Mouse (Mus musculus): ENCODE data around the gene Olfr325.
"Not testable (repeated sequence)": the region's sequence is repeated elsewhere in the genome, so short reads cannot be mapped to it uniquely, and the experiment has no call there.

The Olfr325 gene

DNA sequence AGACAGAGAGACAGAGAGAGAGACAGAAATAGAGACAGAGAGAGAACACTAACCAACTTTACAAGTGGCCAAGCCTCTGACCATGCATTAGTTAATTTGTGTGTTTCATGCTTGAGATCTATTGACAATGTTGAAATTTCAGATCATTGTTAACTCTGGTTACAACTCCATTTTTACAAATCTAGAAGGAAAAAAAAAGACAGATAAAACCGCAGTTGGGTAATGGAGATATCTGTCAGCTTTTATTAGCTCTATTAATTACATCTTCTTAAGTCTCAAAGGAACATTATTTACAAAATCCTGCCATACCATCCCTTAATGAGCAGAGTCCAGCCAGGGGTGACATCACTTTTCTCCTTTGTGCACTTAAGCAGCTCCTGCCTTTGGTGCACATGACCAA lies at the start of gene Olfr325:
TSS of gene Olfr325 (plus strand) at position 301 of the 400 bp plus-strand sequence.
- DNase-seq (ENCODE audit: low read depth, low spot score), result no peak

DNA sequence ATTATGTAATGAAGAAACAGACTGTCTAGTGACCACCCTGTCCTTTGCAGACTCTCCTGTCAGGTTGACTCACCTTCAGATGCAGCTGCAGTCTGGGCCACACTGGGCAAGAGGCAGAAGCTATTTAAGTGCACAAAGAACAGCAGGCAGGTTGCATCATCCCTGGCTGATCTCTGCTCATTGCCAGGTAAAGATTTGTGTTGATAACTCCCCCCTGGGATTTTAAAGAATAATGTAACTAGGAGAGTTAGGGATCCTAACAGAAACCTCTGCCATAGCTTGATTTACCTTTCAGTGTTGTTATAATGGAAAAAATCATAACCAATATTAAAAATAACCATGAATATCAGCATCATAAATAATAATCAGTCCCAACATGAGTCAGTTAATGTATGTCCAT lies 42.8 kb upstream of the Olfr325 start, which contains the start of gene Olfr330:
TSS of gene Olfr330 (minus strand) at position 101 of the 400 bp plus-strand sequence.
- not testable (repeated sequence) for DNase-seq (ENCODE audit: low read depth, low spot score)

DNA sequence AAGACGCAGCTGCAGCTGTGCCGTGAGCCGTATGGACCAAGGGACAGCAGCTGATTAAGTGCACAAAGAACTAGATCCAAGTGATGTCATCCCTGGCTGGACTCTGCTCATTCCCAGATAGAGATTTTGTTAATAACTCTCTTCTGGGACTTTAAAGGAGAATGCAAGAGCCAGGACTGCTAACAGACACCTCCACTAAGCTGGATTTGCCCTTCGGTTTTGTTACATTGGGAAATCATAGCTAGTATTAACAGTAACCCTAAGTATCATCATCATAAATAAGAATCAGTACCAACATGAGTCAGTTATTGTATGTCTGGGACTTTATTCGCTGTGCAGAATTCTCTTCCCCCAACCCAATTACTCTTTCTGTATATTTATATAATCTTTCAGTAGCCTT lies 31.2 kb upstream of the Olfr325 start, which contains the start of gene Olfr329-ps:
TSS of gene Olfr329-ps (minus strand) at position 101 of the 400 bp plus-strand sequence.
- peak; percentile 0 for DNase-seq (ENCODE audit: low read depth, low spot score)

DNA sequence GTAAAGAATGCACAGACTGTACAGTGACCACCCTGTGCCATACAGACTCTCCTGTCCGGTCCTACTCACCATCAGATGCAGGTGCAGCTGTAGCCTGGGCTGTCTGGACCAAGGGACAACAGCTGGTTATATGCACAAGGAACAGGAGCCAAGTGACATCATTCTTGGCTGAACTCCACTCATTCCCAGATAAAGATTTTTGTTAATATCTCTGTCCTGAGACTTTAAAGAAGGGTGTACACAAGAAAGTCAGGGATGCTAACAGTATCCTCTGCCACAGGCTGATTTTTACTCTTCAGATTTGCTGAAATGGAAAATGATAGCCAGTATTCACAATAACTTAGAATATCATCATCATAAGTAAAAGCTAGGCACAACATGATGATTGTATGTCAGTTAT lies 22.0 kb upstream of the Olfr325 start, which contains the start of gene Olfr328:
TSS of gene Olfr328 (minus strand) at position 101 of the 400 bp plus-strand sequence.
- peak; percentile 6 for DNase-seq (ENCODE audit: low read depth, low spot score)

DNA sequence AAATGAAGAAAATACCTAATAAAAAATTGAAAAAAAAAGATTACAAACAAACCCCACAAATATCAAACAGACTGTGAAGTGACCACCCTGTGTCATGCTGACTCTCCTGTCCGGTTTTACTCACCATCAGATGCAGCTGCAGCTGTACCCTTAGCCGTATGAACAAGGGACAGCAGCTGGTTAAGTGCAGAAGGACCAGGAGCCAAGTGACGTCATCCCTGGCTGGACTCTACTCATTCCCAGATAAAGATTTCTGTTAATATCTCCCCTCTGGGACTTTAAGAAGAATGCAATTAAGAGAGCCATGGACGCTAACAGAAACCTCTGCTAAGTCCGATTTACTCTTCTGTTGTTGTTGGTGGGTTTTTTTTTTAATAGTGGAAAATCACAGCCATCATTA lies 7.1 kb upstream of the Olfr325 start, which contains the start of gene Olfr224:
TSS of gene Olfr224 (minus strand) at position 149 of the 400 bp plus-strand sequence.
- peak; percentile 28 for DNase-seq (ENCODE audit: low read depth, low spot score)

DNA sequence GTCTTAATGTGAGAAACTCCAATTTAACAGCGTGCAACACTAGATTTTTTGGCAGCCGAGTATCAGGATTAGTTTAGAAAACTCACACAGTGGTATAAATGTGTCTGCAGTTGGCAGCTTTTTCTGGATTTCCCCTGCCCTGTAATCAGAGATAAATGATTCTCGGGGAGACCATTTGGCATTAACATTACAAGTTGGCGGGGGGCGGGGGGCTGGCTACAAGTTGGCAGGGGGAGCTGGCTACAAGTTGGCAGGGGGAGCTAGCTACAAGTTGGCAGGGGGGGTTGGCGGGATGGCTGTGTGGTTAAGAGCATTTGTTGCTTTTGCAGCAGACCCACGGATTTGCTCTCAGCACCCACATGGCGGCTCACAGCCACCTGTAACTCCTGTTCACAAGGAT lies 1.1 kb downstream of the Olfr325 start:
- no peak for DNase-seq (ENCODE audit: low read depth, low spot score)

DNA sequence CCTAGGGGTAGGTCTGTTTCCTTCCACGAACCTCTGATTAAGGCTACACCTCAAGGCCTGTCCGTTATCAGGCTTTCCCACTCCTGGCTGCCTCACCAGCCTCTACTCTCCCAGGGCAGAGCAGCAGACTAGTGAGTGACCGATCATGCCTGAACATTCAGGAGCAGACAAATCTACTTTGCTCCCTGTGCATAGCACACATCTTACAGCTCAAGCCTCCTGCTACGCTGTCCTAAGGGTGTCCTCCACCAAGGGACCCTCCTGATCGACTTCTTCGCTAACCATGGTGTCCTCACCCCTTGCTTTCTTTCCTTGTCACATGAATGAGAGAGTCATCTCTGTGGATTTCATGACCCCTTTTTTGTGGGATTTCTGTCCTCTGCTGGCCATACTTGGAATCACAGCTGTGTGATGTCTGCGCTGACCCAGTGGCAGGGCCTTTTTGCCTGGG lies 10.4 kb downstream of the Olfr325 start:
- DNase-seq (ENCODE audit: low read depth, low spot score), result no peak

DNA sequence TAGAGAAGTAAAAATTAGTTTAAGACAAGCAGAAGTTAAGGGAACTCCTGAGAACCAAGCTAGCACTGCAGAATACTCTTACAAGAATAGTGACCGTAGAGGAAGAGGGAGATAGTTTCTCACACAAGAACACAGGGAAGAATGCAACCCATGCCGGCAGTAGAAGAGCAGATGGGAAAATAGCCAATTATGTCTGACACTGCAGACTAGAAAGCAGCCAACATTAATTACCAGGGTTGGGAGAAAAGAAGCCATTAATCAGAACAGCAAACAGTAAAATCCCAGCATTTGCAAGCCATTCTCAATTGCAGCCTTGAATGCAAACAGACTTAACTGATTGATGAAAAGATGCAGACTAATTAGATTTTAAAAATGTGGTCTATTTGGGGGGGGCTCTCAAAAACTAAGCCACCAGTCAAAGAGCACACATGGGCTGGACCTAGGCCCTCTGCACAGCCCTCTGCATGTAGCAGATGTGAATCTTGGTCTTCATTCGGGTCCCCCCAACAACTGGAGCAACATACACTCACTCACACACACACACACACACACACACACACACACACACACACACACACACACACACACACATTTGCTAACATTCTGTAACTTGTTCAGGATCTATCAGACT lies 11.2 kb downstream of the Olfr325 start:
- DNase-seq (ENCODE audit: low read depth, low spot score), result no peak

DNA sequence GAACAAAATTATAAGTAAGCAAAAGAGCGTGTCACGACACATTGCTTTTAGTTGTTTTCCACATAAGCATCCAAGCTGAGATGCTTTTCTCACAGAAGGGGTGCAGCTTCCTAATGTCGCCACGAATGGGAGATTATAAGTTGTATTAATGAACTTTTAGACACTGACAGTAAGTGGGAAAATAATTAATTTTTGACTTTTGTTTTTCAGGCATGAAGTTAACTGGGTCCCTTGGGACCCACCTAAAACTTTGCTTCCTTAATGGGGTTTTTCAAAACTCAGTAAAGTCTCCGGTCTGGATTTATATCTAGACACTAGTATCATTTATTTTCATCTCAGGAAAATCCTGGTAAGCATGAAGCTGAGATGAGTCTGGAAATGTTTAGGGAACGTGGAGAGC lies 17.3 kb downstream of the Olfr325 start, which contains the start of gene Olfr324:
TSS of gene Olfr324 (plus strand) at position 301 of the 400 bp plus-strand sequence.
- DNase-seq (ENCODE audit: low read depth, low spot score), result no peak

DNA sequence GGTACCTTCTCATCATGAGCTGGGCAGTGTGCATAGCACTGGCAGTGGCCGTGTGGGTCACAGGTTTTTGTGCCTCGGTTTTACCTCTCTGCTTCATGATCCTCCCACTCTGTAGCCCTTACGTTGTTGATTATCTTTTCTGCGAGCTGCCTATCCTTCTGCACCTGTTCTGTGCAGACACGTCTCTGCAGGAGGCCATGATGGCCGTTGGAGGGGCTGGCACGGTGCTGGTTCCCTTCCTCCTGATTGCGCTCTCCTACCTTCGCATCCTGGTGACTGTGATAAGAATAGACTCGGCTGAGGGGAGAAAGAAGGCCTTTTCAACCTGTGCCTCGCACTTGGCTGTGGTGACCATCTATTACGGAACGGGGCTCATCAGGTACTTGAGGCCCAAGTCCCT lies 20.3 kb downstream of the Olfr325 start:
- DNase-seq (ENCODE audit: low read depth, low spot score), result no peak

DNA sequence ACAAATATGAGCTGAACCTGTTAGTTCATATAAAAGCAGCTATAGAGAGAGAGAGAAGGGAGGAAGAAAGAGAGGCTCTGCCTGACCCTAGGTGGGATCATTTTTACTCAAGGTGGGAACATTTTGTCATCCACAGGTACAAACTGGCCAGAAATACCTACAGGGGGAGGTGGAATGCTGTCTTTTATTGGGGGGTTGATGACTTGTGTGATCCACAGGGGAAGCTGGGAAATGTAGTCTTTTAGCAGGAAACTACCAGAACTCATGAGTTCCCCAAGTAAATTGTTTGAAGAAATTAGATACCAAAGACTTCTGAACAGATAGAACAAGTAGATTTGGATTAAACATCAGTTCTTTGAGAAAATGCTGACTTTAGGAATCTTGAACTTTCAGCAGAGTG lies 24.5 kb downstream of the Olfr325 start:
- DNase-seq (ENCODE audit: low read depth, low spot score), result no peak

DNA sequence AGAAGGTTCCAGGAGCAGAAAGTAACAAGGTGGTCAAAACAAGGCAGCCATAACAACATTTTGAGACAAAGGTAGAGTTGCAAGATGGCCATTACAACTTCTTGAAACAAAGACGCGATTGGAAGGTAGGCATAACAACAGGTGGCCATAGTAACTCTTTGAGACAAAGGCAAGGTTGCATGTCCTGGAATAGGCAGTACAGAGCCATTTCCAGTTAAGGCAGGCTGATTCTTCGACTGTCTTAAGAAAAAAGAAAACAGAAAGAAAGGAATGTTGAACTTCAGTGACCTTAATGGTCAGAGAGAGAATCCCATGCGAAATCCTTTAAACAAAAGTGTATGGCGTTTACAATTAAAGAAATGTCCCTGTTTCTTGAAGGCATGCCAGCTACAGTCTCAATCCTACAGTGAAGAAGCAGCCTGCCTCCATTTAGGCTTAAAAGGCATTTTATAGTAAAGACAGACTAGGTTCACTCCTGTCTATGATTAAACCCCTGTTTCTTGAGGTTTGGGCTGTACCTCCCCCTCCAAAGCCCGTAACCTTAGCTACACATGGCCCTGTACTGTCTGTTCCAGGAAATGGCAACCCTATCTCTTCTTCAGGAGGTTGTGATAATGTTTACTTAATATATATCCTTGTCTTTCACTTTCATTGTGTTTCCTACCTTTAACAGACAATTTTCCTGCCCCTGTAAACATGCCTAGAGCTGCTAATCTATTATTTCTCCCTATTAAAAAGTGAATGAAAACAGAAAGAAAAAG lies 25.4 kb downstream of the Olfr325 start:
- DNase-seq (ENCODE audit: low read depth, low spot score), result no peak

DNA sequence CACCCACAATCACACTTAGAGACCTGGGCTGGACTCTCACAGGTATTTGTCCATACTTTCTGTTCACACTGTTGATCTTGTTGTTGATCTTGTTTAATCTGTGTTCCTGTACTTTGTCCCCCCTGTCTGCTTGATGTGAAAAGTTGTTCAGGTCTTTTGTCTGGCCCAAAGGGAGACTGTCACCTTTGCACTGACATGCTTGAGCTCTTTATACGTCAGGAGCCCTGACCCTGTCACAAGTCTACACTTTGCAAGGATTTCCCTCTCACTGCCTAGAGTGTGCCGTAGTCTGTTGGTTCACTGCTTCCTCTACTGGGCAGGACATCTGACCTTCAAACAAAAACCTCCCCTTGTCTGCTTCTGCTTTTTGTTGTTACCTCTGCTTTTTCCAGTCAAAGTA lies 27.2 kb downstream of the Olfr325 start:
- DNase-seq (ENCODE audit: low read depth, low spot score), result no peak

DNA sequence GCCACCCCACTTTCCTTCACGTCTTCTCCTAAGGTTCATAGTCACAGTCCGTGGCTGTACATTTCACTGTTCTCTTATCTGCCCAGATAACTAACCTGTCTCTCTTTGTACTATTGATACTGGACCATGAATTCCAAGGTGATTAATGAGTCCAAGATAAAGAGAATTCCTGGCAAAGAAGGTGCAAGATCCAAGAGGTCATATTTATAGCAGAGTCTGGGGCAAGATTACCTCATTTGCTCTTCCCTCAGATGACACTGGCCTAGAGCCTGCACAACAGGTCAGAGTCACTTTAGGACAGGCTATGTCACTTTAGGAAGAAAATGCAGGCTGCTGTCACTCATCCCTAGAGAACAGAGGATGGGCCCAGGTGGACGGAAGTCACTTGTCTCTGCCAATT lies 27.7 kb downstream of the Olfr325 start:
- no peak for DNase-seq (ENCODE audit: low read depth, low spot score)

DNA sequence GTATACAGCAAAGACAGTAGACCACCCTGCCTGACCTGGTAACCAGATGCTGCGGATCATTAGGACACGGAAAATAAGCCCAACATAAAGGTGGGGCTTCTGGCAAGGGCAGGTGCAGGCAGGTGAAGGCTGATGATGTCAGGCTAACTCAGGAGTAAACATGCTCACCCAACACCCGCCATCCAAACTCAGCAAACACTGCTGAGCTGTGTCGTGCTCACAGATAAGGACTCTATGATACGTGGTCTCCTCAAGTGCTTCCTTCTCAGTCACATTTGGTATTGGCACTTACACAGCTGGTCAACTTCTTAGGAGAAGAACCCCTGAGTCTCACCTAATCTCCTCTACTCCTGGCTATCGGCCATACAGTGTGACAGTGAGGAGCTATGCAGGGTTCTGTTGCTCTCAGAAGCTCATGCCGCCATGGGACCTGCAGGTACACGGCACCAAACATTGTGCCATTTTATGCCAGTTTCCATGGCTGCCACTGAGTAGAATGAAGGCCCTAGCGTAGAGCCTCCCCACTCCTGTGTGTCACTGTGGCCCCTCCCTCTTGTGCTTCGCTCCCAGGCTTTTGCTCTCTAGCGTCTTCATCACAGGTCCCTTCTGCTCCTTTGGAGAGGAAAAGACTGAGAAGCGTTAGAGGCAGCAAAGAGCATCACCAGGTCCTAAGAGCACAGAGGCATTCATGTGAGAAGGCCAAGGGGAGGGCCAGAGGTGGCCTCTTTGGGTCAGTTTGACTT lies 28.8 kb downstream of the Olfr325 start:
- no peak for DNase-seq (ENCODE audit: low read depth, low spot score)

DNA sequence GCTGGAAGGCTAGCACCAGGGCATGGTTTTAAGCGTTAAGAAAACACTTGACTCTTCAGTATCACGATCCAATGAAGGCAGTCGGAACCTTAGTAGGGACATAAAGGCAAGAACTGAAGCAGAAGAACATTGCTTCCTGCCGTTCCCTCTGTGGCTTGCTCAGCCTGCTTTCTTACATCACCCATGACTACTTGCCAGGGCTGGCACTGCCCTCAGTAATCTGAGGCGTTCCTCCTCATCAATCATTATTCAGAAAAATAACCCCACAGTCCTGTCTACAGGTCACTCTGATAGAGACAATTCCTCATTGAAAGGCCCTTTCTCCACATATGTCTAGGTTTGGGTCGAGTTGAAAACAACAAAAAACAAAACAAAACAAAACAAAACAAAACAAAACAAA lies 29.5 kb downstream of the Olfr325 start:
- no peak for DNase-seq (ENCODE audit: low read depth, low spot score)

DNA sequence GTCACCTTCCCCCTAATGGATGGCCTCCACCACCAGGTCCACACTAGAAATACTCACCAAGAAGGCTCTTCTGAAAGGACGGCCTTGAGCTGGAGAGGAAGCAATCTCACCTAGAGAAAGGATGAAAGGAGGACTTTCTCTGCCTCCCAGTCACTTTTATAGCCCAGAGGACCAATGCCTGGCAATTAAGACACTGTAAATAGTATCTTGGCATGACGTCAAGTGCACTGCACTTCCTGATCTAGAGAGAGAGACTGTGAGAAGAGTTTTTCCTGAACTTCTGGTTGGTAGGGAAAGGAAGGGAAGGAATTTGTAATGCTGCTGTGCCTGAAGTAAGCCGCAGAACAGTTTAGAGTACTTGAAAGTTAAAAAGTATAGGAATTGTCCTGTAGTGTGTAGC lies 35.8 kb downstream of the Olfr325 start:
- DNase-seq (ENCODE audit: low read depth, low spot score), result no peak

DNA sequence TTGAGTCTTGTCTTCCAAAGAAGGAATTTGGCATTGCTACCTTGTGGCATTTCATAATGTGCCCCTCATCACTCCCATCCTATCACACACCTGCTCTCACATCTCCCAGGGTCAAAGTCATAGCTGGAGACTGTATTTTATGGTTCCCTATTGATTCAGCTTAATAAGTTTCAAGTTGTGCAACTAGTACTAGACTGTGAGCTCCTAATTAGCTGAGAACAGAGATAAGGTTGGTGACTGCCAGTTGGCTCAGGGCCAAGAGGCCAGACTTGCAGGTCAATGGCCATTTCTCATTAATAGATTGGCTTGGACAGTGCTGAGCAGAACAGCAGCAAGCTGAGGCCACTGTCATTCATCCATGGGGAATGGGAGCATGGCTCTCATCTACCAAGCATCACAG lies 37.0 kb downstream of the Olfr325 start:
- DNase-seq (ENCODE audit: low read depth, low spot score), result no peak

DNA sequence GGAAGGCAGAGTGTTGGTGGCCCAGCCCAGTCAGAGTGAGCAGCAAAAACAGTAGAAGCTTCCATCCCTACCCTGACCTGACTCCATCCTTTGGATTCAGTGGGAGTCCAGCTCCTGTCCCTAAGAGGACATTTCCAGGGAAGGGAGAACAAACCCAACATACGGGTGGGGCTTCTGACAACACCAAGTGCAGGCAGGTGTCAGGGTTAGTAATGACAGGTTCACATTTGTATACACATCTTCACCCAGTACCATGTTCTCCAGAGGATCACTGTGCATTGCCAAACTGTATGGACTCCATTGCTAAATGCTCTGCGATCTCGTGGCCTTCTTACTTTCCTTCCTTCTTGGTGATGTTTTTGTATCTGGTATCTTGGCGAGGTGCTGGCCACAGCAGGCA lies 38.4 kb downstream of the Olfr325 start, which contains the start of gene 2210407C18Rik:
TSS of gene 2210407C18Rik (minus strand) at position 101 of the 400 bp plus-strand sequence.
- no peak for DNase-seq (ENCODE audit: low read depth, low spot score)

DNA sequence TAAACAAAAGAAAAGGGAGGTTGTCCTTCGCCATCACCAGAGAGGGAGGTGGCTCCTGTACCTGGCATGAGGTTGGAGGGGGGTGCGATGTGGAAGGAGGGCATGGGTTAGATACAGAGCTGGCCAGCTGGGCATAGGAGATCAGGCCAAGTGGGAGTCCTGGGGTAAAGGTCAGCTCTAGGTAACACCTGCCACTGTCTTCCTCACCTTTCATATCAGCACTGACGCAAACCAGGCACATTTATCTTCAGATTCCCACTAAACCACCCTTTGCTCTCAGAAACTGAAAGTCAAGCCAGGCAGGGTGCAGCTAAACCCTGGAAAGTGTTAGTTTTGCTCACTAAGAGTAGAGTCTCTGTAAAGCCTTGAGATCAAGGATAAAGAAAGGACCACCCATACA lies 40.8 kb downstream of the Olfr325 start:
- no peak for DNase-seq (ENCODE audit: low read depth, low spot score)

DNA sequence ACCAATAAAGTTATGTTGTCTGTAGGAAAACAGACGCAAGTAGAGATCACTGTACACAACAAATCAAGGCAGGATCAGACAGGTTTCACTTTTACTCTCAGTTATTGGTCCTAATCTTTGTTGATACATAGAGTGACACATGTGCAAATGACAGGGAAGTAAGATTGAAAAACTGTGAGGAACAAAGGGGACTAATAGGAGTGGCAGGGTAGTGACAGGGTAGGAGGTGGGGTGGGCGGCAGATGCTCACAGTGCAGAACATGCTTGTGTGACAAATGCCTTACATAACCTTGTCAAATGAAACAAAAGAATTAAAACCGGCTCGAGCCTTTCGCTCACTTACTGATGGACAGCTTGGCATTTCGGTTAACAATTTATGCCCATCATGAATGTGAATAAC lies 41.3 kb downstream of the Olfr325 start:
- no peak for DNase-seq (ENCODE audit: low read depth, low spot score)

DNA sequence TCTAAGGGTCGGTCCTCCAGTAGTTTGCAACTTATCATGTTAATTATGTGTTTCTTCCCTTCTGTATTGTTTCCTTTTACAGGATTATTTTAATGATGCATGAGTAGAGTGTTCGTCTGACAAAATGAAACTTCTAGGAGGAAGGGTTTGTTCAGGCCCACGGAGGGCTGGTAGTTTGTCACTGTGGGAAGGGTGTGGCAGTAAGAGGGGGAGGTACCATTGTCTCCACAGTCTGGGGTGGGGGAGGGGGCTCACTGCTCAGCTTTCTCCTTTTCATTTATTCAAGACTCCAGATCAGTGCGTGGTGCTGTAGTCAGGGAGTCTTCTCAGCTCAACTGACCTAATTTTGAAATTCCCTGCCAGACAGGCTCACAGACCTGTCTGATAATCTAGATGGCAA lies 48.6 kb downstream of the Olfr325 start:
- DNase-seq (ENCODE audit: low read depth, low spot score), result no peak

All from skeletal muscle tissue, adult 2 months (tissue).